Mouse (Mus musculus): ENCODE measurements around the gene Cpm. TPM values are rescaled to one million over a fixed set of nuclear protein-coding genes. Genes with fewer than 3 reads are reported as not detected.

The Cpm gene
- polyA plus RNA-seq, 1 experiment from 2014 or later = 57.7 TPM

Other genes starting within 250 kb of the Cpm start
- 117 and 129 TPM in 2 replicates for gene Cpsf6, start 249.5 kb upstream of the Cpm start, polyA plus RNA-seq (2015; fragmentation: Nextera tagmentation; extraction: Ambion mirVana)
- gene Mdm2, start 81.3 kb downstream of the Cpm start, polyA plus RNA-seq (2015; fragmentation: Nextera tagmentation; extraction: Ambion mirVana) = 38.2 and 44.1 TPM in 2 replicates
- gene Slc35e3, start 116.9 kb downstream of the Cpm start, polyA plus RNA-seq (2015; fragmentation: Nextera tagmentation; extraction: Ambion mirVana) = 14.5 and 16.5 TPM in 2 replicates
- gene Nup107, start 163.2 kb downstream of the Cpm start, polyA plus RNA-seq (2015; fragmentation: Nextera tagmentation; extraction: Ambion mirVana) = 53.3 and 64.8 TPM in 2 replicates
- 177 and 188 TPM in 2 replicates for gene Rap1b, start 216.5 kb downstream of the Cpm start, polyA plus RNA-seq (2015; fragmentation: Nextera tagmentation; extraction: Ambion mirVana)

Data from stomach, embryonic 15.5 days (tissue).